Mouse (Mus musculus) mouse trophoblast stem cell (cell line): ENCODE results near the gene Mphosph10.

ENCODE experiments used
- in situ Hi-C, 2 experiments: fragments of 300-500 bp; cut with MseI, MboI; formaldehyde crosslinking; loops; 2 replicates in 1 of 2; 3 replicates in 1 of 2; pipeline ENCODE4 v1.15.1; 2025

Gene Mphosph10

DNA sequence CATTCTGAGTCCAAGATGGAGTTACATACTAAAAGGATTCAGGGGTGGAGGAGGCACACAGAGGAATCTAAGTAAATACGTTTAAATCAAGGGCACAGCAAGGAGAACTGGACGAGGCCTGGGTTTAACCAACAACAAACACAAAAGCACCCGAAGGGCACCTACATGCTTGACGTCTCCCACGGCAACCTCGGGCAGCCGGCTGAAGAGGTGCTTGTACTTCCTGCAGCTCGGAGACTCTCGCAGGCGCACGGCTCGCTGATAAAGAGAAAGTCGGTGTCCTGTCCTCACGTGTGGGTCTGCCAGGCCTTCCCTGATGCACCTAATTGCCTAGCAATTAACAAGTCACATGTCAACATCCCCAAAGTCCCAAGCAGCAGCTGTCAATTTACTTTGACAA, 37.9 kb downstream of the Mphosph10 start:
- in situ Hi-C loops, result no loop called here

DNA sequence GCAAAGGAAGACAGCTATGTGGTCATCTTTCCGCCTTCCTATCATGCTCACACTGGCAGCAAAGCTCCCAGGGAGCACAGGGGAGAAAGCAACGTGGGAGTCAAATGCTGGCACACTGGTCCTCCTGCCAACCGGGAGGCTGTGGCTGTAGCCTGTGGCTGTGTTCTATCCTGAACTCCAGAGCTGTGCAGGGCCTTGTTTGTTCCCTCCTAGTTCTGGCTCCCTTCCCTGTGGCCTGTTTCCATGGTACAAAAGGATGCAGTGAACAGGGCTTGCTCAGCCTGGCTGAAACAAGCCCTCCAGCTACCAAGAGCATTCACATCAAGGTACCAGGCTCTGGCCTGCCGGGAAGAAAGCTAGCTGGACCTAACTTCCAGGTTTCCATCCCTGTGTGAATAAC, 41.0 kb downstream of the Mphosph10 start:
- in situ Hi-C loops, result no loop called here

- in situ Hi-C loops, result no loop called here
Measured at GRCm38 (mm10) chr7:64349147-64349861, 42.8 kb downstream of the Mphosph10 start.

GRCm38 (mm10) chr7:64347813-64348212, 44.3 kb downstream of the Mphosph10 start:
- in situ Hi-C loops, result no loop called here

DNA sequence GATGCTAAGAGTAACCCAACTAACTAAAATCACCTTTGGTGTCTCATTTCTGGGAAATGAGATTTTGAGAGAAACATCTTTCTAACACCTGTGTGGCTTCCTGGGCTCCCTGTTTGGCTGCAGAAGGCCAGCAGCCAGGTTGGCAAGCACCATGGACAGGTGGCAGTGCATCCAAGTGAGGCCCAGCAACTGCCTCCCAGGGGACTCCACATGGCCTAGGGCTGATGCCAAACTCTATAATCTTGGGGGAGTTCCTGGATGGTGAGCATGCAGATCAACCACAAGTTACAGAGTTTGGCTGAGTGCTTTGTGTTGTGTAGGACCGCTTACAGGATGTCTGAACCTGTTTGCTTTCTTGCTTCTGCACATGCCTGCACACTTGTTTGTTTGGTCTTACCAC, 59.4 kb downstream of the Mphosph10 start:
- in situ Hi-C loops, result no loop called here

DNA sequence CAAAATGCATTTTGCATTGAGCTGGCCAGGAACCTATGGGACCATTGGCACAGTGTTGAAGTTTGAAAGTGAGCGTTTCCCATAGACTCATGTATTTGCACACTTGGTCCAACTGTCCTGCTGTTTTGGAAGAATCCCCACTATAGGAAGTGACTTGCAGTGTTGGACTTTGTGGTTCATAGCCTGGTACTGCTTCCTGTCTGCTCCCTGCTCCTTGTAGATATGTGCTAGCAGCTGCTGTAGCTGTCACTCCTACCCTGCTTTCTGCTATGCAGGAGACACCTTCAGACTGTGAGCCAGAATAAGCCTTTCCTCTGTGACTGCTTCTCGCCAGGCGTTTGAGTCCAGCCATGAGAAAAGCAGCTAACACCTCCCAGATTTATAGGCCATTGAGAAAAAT, 60.8 kb downstream of the Mphosph10 start:
- in situ Hi-C loops, result no loop called here

GRCm38 (mm10) chr7:64327486-64327885, 64.6 kb downstream of the Mphosph10 start:
- in situ Hi-C loops, result loop anchor here in 1 of 2 experiments (10.0 kb wide), 1 partner anchor 163 kb away; no protein-coding TSS in a partner anchor

DNA sequence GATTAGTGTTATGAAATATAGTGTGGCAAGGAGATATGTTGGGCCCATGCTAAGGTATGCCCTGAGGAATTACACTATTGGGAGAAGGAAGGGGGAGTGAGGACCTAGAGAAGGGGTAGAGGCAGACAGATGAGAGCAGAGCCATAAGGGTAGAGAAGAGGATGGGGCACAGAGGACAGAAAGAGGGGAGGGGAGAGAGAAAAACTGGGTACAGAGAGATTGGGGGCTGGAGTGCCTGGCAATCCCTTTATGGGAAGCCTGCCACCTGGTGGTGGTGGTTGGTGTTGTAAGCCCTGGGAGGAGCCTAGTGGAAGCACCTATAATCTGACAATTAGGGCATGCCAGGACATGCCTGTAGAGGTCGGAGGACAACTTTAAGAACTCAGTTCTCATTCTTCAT, 65.2 kb downstream of the Mphosph10 start:
- in situ Hi-C loops, result loop anchor here in 1 of 2 experiments (10.0 kb wide), 1 partner anchor 162 kb away; no protein-coding TSS in a partner anchor
